ENCODE assay signal across 24 mouse cellular contexts in genomic region chr4:83061564-83061963, GRCm38 (mm10). TPM values are rescaled to one million over a fixed set of nuclear protein-coding genes. Genes with fewer than 3 reads are reported as not detected.
"Had no signal": no experiment of that assay in that cellular context is flagged by ENCODE, and none has a peak within 500 bp of the region (broad histone marks: within the 10 kb centered on the region; RNA-seq: fewer than 3 reads in every experiment).

No protein-coding gene starts in this region.

- H3K9me3 ChIP-seq: limb, embryonic 10.5 days; limb, embryonic 13.5 days; liver, embryonic 13.5 days; midbrain, embryonic 12.5 days; neural tube, embryonic 12.5 days; neural tube, embryonic 15.5 days had no signal

- H3K4me2 ChIP-seq: limb, embryonic 13.5 days; liver, embryonic 13.5 days; lung, embryonic 14.5 days; midbrain, embryonic 12.5 days; neural tube, embryonic 12.5 days; neural tube, embryonic 15.5 days had no signal

- H3K27me3 ChIP-seq: limb, embryonic 13.5 days; liver, embryonic 13.5 days; megakaryocyte, embryonic 14.5 days; midbrain, embryonic 12.5 days; neural tube, embryonic 12.5 days; neural tube, embryonic 15.5 days had no signal

- H3K9ac ChIP-seq: limb, embryonic 13.5 days; liver, embryonic 13.5 days; lung, embryonic 14.5 days; midbrain, embryonic 12.5 days; neural tube, embryonic 12.5 days; neural tube, embryonic 15.5 days had no signal

- ATAC-seq: lung, postnatal 0 days had no signal

- H3K36me3 ChIP-seq: limb, embryonic 10.5 days; limb, embryonic 13.5 days; liver, embryonic 13.5 days; midbrain, embryonic 12.5 days; neural tube, embryonic 12.5 days; neural tube, embryonic 15.5 days had no signal

- DNase-seq: kidney, adult 18-20 months; kidney, adult 9 months; kidney, postnatal 25 days; layer of hippocampus, adult 9-11 months; liver; liver, embryonic 13.5 days; right cerebral cortex, adult 18-20 months; right cerebral cortex, postnatal 14 days; right cerebral cortex, postnatal 4 days; thymus, adult 2 months; thymus, postnatal 14 days; thymus, postnatal 4 days had no signal

- H3K4me1 ChIP-seq: liver, embryonic 13.5 days; neural tube, embryonic 12.5 days; neural tube, embryonic 15.5 days had no signal

- H3K27ac ChIP-seq: kidney, postnatal 0 days; layer of hippocampus, adult 2 months; limb, embryonic 10.5 days; limb, embryonic 13.5 days; liver, embryonic 13.5 days; macrophage; midbrain, embryonic 12.5 days; neural tube, embryonic 12.5 days; neural tube, embryonic 15.5 days; stomach, postnatal 0 days had no signal

- H3K4me3 ChIP-seq: layer of hippocampus, adult 2 months; limb, embryonic 10.5 days; limb, embryonic 13.5 days; liver, embryonic 13.5 days; megakaryocyte, embryonic 14.5 days; midbrain, embryonic 12.5 days; neural tube, embryonic 12.5 days; neural tube, embryonic 15.5 days had no signal

RNA-seq across cellular contexts. Expression of gene Frem1, which starts 9.4 kb away (rescaled TPM):
- polyA plus RNA-seq: macrophage had no signal
